Mouse (Mus musculus): ENCODE measurements at regions not wholly inside any gene's neighbourhood (a gene's known extent, or its start where the extent isn't known, plus 50 kb on each side); places are given as distances from the start of the nearest gene placed in this dataset.

DNA sequence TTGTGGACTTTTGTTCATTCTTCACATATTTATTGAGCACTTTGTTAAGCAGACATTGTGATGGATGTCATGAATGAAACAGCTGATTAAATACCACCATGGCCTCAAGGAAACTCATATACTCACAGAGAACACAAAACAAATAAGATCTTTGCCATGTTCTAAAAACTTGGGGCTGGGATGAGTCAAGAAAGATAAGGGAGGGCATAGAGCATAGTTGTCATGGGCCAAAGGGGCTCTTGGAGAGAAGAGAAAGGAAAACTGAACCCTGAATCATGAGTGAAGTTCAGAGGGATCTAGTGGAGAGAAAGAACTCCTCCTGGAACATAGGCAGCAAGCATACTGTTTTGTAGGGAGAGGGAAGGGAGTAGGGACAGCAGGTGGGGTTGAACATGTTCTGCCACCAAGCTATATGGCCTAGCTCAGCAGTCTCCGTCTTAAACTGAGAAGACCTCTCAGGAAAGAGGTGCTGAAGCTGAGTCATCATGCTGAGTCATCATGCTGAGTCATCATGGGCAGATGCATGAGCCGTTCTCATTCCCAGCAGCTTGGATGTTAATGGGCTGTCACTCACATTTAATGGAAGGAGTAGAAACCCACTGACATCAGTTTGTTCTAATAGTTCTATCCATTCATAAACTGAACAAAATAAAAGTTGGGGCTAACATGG is 69.6 kb downstream of the Cetn3 start:
- DNase-seq = no peak
- intact Hi-C loops (cut with DNase I) = no loop called here

DNA sequence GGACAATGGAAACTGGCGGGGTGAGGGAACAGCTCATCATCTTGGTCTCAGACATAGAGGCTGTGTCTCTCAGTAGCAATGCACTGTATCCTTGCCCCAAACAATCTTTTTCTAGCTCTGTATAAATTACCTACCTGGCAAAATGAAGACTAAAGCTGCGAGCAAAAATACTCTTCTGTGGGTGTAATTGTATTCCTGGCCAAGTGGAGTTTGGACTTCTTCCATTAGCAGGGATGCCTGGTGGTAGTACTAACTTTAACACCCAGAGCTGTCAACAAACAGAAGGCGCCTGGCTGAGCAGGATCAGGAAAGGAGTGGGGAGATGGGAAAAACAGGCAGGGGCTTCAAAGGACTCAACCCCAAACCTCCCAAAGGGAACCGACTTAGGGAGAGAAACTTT is 73.2 kb downstream of the Cetn3 start:
- intact Hi-C loops (cut with DNase I) = no loop called here
- peak; percentile 16 to 58 for DNase-seq

DNA sequence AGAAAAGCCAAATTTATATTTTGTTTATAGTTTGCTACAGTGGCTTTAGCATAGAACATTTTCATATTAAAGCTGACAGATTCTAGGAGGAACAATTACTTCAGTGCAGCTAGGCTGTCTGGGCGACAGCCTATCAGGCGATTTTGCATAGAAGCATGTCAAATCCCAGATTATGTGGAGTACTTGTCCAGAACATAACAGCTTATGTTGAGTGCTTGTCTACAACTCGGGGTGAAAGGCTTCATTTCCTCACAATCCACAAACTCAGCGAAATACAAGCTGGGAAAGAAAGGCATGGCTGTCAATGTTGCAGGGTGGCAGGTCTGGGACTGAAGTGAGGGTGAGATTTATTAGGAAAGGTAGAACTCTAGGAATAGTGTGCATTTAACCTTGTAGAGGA is 77.8 kb downstream of the Cetn3 start:
- no peak for DNase-seq
- intact Hi-C loops (cut with DNase I) = no loop called here

DNA sequence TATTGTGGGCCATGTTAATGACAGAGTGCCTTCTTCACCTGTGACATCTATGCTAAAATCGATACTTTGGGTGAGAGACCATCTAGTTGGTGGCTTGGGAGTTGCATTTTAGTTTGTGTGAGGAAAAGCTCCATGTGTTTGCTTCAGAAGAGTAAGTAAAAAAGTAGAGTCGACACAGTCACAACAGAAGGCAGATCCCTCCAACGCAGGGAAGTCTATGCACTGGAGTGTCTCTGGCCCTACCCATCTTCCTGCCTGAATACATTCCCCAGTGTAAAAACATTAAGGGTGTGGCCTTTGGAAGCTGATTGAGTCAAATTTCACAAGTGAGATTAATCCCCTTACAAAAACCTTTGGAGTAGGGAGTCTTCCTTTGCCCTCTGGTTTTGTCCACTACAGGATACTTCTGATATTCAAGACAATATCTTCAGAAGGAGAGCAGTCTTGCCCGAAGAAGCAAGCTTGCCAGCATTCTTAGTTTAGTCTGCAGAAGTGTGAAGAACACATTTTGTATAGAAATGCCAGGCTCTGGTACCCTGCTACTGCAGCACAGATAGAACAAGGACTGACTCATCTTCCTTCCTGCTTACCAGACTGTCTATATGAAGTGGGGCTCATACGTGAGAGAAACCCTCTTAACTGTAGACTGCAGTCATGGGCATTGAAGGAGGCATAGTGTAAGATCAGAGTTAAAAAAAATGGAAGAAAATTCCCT is 79.2 kb downstream of the Cetn3 start:
- DNase-seq = no peak
- intact Hi-C loops (cut with DNase I) = no loop called here

DNA sequence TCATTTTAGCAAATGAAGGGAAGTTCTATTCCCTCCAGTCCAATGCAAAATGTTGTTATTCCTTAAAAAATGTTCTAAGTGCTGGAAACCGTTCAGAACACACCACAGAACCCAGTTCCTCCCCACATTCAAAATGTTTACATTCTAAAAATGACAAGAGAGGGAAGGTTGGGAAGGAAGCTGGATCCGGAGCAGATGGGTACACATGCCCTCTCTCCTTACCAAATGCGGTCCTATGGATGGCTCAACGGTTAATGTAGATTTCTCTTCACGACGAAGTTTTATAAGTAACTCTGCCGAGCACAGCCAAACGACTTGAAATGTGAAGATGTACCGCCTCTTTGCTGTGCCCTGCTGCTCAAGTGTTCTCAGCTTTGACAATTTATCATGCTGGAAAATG is 88.3 kb downstream of the Cetn3 start:
- no peak for DNase-seq
- intact Hi-C loops (cut with DNase I) = no loop called here

DNA sequence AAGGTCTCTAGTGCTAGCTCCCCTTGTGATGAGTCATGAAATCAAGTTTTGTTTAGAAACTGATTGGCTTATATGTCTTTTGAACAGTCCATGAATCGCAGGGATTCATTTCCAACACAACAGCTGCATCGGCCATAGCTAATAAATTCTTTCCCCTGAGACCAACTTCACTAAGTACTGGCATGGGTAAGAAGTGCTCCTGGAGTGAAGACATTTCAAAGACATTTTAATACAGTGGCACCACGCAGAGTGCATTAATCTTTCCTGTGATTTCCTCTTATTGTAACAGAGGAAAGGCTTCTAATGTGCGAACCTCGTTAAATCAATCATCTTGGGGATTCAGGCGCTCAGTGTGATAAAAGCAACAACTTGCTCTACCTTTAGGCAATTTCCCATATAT is 103.0 kb downstream of the Cetn3 start:
- no peak for DNase-seq
- intact Hi-C loops (cut with DNase I) = no loop called here

DNA sequence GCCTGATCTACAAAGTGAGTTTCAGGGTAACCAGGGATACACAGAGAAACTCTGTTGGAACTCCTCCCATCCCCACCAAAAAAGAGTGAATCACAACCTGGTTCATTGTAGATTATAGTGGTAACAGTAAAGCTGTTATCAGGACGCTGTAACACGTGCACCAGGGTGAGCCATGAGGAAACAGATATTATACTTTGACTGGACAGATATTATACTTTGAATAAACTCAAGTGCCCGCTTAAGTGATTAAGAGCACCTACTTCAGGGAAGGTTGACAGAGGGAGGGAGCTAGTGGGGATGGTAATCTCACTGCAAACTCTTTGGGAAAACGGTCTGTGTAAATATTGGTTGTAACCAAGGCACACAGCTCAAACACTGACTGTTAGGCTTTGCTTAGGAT is 147.4 kb downstream of the Cetn3 start:
- DNase-seq = no peak
- intact Hi-C loops (cut with DNase I) = no loop called here

DNA sequence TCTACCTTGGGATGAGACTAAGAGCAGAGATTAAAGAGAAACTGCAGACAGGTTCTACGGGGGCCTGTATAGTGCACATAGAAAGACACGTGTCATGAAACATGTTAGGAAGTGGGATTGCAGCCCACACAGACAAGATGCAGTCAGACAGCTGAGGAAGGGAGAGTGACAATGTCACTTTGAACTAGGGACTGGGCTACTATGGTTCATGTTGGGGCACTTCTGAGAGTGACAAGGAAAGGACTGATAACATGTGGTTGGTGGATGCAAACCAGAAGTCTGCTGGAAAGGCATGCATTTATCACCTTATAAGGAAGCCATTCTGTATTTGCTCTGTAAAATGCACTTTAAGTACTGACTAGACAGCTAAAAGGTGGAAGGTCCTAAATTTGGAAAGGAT is 148.3 kb downstream of the Cetn3 start:
- DNase-seq = no peak
- intact Hi-C loops (cut with DNase I) = no loop called here

DNA sequence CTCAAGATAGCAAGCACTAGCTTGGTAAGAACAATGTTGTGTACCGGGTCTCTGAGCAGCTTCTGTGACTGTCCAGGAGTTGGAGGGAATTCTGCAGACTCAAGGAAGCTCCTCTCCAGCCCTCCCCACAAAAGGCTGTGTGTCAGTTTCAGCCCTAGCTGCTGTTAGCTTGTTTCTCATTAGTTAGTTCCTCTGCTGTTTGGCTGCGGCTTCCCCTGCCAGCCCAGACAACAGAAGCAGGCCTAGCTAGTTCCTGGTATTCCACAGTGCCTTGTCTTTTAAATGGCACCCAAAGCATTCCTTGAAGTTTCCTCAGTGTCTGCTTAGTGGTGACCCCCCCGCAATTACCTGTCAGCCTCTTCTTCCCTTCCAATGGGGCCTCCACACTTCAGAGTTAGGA is 154.2 kb downstream of the Cetn3 start:
- intact Hi-C loops (cut with DNase I) = no loop called here
- DNase-seq = no peak

DNA sequence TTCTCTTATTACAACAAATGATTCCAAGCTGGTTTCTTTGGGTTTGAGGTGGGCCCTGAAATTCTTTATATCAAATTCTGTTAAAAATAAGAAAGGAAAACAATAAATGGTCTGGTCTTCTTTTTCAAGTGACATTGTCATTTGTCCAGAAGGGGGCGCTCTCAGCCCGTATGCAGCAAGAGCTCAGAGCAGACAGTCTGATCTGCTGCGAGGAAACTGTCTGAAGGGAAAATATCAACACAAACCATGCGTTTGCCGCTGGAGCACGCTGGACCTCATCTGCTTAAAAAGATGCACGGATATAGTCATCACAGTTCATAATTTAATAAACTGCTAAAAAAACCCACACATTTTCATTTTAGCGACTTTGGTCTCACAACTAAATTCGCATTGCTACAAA is 161.2 kb downstream of the Cetn3 start:
- intact Hi-C loops (cut with DNase I) = loop anchor here (1.0 kb wide), 1 partner anchor 1712 kb away; no protein-coding TSS in a partner anchor
- DNase-seq = peak; percentile 80 to 88

DNA sequence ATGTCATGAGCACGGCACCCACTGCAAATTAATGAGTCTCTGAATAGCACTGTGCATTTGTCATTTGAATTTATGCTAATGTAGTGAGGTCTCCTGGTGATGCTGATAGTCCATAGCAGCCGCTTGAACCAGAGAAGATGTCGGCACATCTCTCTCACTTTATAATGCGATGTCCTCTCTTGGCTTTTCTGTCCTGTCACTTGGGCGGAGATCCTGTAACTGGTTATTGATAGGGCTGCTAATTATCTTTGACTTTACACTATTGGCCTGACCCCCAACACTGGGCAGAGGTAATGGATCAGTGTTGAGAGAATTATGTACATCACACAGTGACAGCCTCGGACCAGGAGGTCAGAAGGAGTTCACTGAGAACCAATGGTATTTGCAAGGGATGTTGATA is 161.6 kb downstream of the Cetn3 start:
- DNase-seq = no peak
- intact Hi-C loops (cut with DNase I) = loop anchor here (1.0 kb wide), 1 partner anchor 1712 kb away; no protein-coding TSS in a partner anchor

DNA sequence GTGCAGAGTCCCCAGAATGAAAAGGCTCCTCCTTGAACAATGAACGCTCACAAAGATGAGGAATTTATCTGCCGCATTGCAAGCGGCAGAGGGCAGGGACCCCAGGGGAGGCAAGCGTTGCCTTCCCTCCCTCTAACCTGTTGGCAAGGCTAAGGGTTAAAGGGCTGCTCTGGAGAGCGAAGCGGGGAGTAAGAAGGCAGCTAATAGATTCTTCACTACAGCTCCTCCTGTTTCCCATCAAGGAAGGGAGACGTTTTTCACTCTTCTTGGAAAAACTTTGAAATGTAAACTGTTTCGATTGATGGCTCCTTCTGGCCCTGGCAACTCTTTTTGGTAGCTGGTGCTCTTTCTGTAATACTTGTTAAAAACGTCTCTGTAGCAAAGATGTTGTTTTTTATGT is 162.9 kb downstream of the Cetn3 start:
- intact Hi-C loops (cut with DNase I) = no loop called here
- no peak for DNase-seq

DNA sequence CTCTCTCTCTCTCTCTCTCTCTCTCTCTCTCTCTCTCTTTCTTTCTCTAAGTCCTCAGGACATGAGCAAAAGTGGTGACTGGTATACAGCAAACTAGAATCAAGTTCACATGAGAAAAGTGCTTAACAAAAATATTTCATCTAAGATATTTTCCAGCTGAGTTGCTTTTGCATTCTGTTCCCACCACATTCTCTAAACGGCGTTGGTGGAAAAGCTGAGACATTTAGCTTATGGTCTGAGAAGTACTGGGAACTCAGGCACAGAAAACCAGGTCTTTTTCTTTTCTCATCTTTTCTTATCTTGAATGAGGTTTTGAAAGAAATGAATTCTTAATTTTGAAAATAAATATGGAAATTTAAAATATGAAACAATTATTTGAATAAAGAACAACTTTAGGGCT is 182.6 kb downstream of the Cetn3 start:
- intact Hi-C loops (cut with DNase I) = no loop called here
- no peak for DNase-seq

DNA sequence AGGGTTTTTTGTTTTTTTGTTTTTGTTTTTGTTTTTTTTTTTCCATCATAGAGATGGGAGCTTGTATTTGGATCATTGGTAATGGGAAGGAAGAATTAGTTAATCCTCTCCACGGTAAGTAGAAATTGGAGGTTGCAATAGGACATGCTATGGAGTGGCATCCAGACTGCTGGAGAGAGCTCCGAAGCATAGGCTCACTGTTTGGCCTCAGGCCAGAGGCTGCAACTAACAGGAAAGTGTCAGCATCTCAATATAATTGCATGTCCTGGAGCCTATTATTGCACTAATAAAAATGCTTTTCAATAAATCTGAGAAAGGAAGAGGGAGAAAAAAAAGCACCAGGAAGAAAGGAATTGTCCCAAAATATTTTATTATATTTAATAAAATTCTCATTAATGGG is 193.0 kb downstream of the Cetn3 start:
- DNase-seq = no peak
- intact Hi-C loops (cut with DNase I) = no loop called here

DNA sequence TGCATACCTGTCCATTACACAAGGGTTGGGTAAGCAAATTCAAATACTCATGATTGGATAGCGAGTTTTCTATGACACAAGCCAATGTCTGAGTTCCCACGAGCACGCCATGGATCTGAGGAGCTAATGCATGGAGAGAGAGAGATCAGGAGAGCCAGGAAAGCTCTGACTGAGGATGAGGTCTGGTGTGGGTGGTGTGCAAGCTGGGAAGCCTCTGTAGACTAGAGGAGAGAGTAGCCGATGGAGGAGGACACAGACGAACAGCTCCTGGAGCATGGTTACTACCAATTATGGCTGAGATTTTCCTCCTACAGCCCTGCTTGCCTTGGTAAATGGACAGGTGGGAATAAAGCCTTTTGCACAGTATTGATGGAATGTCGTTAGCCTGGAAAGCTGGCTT is 195.1 kb downstream of the Cetn3 start:
- intact Hi-C loops (cut with DNase I) = no loop called here

DNA sequence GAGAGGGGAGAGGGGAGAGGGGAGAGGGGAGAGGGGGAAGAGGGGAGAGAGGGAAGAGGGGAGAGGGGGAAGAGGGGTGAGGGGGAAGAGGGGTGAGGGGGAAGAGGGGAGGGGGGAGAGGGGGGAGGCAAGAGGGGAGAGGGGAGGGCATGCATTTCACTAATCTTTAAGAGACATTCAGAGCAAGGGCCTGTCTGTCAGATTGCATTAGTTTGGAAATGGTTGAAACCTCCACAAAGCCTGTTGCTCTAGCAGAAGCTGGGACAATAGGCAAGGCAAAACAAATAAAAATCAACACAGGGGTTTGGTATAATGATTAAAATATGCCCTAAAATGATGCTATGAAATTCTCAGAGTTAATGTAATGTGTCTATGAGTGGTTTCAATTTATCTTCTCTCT is 196.4 kb downstream of the Cetn3 start:
- intact Hi-C loops (cut with DNase I) = no loop called here
- DNase-seq = no peak

More for the DNA sequence above, 195.1 kb downstream of the Cetn3 start:
- no peak for DNase-seq

DNA sequence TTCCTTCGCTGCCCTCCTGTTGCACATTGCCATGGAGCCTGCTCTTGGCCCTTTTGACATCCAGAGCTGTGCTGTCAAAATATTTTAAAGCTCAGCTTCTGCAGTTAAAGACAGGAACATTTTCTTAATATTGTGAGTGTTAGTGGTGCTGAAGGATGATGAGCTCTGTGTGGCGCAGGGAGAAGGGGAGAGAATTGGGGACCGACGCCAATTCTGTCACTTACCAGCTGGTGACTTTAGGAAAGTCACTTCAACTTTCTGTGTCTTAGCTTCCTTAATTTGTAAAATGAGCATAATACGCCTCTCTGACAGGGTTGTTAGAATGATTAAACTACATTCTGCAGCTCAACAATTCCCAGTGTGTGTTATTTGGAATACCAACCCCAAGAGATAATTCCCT is 197.2 kb downstream of the Cetn3 start:
- intact Hi-C loops (cut with DNase I) = no loop called here
- DNase-seq = no peak

DNA sequence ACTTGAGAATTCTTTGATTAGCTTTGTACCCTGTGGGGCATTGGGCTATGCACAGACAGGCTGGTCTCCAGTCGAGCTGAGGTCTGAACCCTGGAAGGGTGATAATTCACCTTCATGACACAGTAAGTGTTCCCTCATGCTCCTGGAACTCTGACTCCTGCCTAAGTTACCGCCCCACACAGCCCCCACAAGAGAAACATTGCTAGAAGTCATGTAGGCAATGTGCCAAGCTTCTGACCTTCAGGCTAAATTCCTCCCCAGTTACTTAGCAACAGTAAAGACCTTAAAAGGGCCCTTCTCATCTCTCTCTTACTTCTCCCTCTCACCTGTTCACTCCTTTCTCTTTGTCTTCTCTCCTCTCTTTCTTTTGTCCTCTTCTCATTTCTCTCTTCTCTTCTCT is 199.6 kb downstream of the Cetn3 start:
- DNase-seq = no peak
- intact Hi-C loops (cut with DNase I) = no loop called here

DNA sequence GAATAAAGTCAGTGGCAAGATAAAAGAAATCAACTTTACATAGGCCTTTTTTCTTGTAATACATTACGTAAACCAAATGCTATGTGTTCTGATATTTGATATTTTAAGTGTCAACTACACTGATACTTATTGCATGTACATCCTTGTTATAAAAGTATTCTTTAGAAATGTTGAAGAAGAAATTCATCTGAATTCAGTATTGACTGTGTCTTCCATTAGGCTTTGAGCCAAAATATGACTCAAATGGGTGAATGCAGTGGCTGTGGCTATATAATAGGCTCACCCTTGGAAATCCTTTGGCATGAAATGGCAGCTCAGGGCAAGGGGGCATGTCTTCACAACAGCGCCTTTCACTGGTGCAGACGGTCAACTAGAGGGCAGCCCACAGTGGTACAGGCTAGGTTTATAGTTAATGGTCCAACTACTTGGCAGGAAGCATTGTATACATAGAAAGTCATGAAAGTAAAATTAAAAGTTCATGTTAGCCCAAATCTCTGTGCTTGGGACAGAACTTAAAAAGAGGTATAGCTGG is 217.9 kb downstream of the Cetn3 start:
- intact Hi-C loops (cut with DNase I) = no loop called here
- DNase-seq = no peak

DNA sequence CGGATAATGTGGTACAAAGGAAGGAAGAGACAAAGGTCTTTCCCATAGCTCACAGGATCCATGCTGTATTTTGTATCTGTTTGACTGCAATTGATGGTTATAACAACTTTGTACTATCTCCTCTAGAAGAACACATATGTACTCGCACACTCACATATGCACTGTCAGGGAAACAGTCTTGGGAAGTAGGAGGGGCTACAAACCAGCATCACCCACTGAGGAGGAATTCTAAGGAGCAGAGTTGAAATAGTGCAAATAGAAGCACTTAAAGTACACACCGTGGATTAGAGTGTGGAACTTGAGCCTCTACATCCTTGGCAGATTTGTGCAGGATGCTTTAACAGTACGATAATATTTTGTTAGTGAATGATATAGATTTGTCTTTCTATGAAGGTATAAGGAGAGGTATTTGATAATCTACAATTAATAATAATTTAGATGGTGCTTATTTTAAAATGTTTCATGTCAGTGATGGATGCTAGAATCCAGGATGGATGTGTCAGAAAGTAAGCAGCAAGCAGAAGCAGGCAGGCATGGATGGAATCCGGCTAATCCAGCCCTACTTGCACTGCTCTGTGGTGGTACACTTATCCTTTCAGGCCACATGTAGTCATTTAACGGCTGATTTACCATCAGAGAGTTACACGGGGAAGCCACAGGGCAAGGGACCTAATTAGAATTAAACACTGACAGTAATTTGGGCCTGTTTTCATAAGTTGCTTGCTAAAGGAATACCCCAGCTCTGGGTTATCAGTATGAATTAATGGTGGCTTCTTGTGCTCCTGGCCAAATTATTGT is 223.3 kb downstream of the Cetn3 start:
- intact Hi-C loops (cut with DNase I) = no loop called here
- DNase-seq = no peak

DNA sequence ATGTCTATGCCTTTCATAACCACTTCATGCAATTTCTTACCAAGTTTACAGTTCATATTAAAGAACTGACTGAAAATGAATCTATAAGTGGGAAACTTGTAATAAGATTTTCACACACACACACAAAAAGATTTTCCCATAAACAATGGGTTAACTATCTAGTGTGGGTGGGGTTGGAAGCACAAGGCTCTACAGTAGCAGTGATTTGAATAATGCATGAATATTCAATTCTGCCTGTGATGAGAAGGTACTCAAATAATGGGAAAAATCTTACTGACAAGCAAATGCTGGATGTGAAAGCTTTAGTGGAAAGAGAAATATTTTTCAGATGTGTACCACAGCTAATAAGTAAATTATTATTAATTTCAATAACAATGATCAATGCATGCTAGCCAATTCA is 224.3 kb downstream of the Cetn3 start:
- intact Hi-C loops (cut with DNase I) = no loop called here
- DNase-seq = no peak
